Mouse (Mus musculus): ENCODE measurements around the gene Stkld1. TPM values are rescaled to one million over a fixed set of nuclear protein-coding genes. Genes with fewer than 3 reads are reported as not detected.
"Not testable (repeated sequence)": the region's sequence is repeated elsewhere in the genome, so short reads cannot be mapped to it uniquely, and the experiment has no call there.

Stkld1 gene
- 0.06 and 0.14 TPM in 2 replicates for polyA plus RNA-seq (2015; fragmentation: Nextera tagmentation; extraction: Ambion mirVana)

DNA sequence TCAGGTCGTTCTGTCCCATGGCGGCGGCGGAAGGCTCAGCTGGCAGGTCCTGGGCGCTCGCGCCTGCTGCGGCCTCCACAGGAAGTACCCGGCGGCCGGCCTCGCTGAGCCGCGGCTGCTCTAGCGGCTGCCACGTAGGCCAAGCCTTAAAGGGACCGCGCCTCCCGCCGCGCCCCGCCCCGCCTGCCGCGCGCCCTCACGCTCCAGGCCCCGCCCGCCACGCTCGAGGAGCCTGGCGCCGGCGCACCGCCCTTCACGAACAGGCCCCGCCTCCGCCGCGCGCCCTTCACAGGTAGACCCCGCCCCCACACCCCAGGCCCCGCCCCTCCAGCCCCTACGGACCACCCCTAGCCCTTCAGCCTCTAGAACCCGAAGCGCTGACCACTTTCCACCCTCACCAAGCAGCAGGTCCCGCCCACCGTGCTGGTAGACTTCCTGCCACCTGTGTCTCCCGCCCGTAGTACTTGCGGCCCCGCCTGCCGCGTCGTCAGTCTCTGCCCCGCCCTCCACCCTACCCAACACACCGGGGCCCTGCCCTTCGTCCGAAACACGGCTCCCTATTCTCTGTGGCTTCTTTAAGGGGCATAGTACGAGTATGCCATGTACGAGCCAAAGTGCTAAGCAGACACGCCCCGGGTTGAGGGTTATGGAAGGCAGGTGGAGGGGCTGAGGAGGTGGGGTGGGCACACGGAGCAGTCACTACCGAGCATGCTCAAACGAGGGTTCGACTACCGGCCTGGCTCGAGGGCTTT, at the start of gene Stkld1, which contains the start of gene Surf4:
Gene Stkld1, plus strand, starts transcription at position 744 of the 752 bp plus-strand sequence.
Gene Surf4, minus strand, starts transcription at position 625 of the 752 bp plus-strand sequence.
- H3K9ac ChIP-seq (ENCODE audit: low read depth, low read length) = peak within 1 kb of the TSS; percentile 90
- under 1% methylated on average over 42 of the region's 70 CpGs for WGBS
- ATAC-seq = peak; percentile 97
- H3K4me3 ChIP-seq (ENCODE audit: low read length) = peak within 1 kb of the TSS; percentile 98
- H3K4me2 ChIP-seq (ENCODE audit: low read length) = peak within 1 kb of the TSS; percentile 86
- H3K4me1 ChIP-seq (ENCODE audit: control insufficient read depth, insufficient read depth, low read depth, low read length) = peaks cover 22% of the 10 kb centered on the region
- H3K36me3 ChIP-seq (ENCODE audit: control insufficient read depth, insufficient read depth, low read length) = peaks cover 3% of the 10 kb centered on the region; the same call in 1 of the 2 replicates
- no peaks in the 10 kb centered on the region for H3K9me3 ChIP-seq (ENCODE audit: control insufficient read depth, low read length)
- no peaks in the 10 kb centered on the region for H3K27me3 ChIP-seq (replicated peaks; ENCODE audit: control insufficient read depth, insufficient read depth, low read length)
- peak within 1 kb of the TSS; percentile 79 for H3K27ac ChIP-seq (ENCODE audit: low read depth, low read length)

DNA sequence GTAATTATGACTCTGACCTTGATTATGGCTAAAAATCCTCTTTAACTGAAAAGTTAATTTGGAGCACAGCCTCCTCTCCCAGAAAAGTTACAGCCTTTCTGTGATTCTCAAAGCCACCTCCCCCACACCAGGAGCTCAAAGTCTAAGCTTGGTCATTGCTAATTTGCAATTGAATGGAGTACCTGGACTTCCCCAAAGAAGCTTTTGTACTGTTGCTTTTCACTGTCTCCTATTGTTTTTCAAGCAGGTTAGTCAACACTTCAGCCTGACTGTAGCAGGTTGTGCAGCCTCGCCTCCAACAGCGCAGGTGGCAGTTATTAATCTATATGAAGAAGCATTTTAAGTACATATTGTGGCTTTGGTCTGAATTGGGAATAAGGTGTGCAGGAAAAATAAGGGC, 48.3 kb upstream of the Stkld1 start:
- H3K27me3 ChIP-seq (replicated peaks; ENCODE audit: control insufficient read depth, insufficient read depth, low read length); H3K9ac ChIP-seq (ENCODE audit: low read depth, low read length); H3K9me3 ChIP-seq (ENCODE audit: control insufficient read depth, low read length); H3K4me2 ChIP-seq (ENCODE audit: low read length); H3K4me1 ChIP-seq (ENCODE audit: control insufficient read depth, insufficient read depth, low read depth, low read length); H3K27ac ChIP-seq (ENCODE audit: low read depth, low read length); ATAC-seq; H3K36me3 ChIP-seq (ENCODE audit: control insufficient read depth, insufficient read depth, low read length); H3K4me3 ChIP-seq (ENCODE audit: low read length): not testable (repeated sequence)
- 80% methylated on average over 2 of the region's 2 CpGs for WGBS

DNA sequence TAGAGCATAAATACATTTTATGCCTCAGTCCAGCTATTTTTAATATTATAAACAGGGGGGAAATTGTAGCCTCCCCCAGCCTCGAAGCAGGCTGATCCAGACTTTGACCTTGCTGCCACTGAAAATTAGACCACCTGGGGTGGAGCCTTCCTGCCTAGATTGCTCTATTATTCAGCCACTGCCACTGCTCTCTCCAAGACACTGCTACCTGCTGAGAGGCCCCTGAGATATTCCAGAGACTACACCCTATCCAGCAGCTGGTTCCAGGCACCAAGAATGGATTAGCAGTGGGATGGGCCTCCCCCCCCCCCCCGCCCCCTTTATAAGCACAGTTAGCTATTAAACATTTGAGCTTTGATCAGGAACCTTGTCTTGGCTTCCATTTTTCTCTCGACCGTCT, 47.7 kb upstream of the Stkld1 start:
- not testable (repeated sequence) for H3K4me1 ChIP-seq (ENCODE audit: control insufficient read depth, insufficient read depth, low read depth, low read length); H3K4me2 ChIP-seq (ENCODE audit: low read length); H3K9ac ChIP-seq (ENCODE audit: low read depth, low read length); H3K4me3 ChIP-seq (ENCODE audit: low read length); H3K27ac ChIP-seq (ENCODE audit: low read depth, low read length); H3K27me3 ChIP-seq (replicated peaks; ENCODE audit: control insufficient read depth, insufficient read depth, low read length); ATAC-seq; H3K9me3 ChIP-seq (ENCODE audit: control insufficient read depth, low read length)
- peaks cover 15% of the 10 kb centered on the region for H3K36me3 ChIP-seq (ENCODE audit: control insufficient read depth, insufficient read depth, low read length)
- 42% methylated on average over 4 of the region's 4 CpGs for WGBS

GRCm38 (mm10) chr2:26895898-26896297, 37.9 kb upstream of the Stkld1 start:
- Histone ChIP-seq H3K27me3 (replicated peaks; ENCODE audit: control insufficient read depth, insufficient read depth, low read length) (no peaks in the 10 kb centered on the region), H3K9me3 (ENCODE audit: control insufficient read depth, low read length) (no peaks in the 10 kb centered on the region), H3K36me3 (ENCODE audit: control insufficient read depth, insufficient read depth, low read length) (peaks cover 49% of the 10 kb centered on the region), H3K9ac (ENCODE audit: low read depth, low read length) (no peak overlapping the region), H3K27ac (ENCODE audit: low read depth, low read length) (no peak overlapping the region), H3K4me2 (ENCODE audit: low read length) (no peak overlapping the region), H3K4me1 (ENCODE audit: control insufficient read depth, insufficient read depth, low read depth, low read length) (no peaks in the 10 kb centered on the region), H3K4me3 (ENCODE audit: low read length) (no peak overlapping the region)
- WGBS = 94% methylated on average over 4 of the region's 4 CpGs
- no peak for ATAC-seq

GRCm38 (mm10) chr2:26900731-26901130, 33.1 kb upstream of the Stkld1 start:
- H3K9me3 ChIP-seq (ENCODE audit: control insufficient read depth, low read length) = no peaks in the 10 kb centered on the region
- peaks cover 29% of the 10 kb centered on the region for H3K36me3 ChIP-seq (ENCODE audit: control insufficient read depth, insufficient read depth, low read length)
- no peak overlapping the region for H3K9ac ChIP-seq (ENCODE audit: low read depth, low read length)
- H3K27me3 ChIP-seq (replicated peaks; ENCODE audit: control insufficient read depth, insufficient read depth, low read length) = no peaks in the 10 kb centered on the region
- no peak for ATAC-seq
- no peak overlapping the region for H3K4me2 ChIP-seq (ENCODE audit: low read length)
- 75% methylated on average over 1 of the region's 1 CpGs for WGBS
- H3K4me3 ChIP-seq (ENCODE audit: low read length) = no peak overlapping the region
- H3K4me1 ChIP-seq (ENCODE audit: control insufficient read depth, insufficient read depth, low read depth, low read length) = peaks cover 19% of the 10 kb centered on the region
- no peak overlapping the region for H3K27ac ChIP-seq (ENCODE audit: low read depth, low read length)

GRCm38 (mm10) chr2:26901834-26902400, 31.9 kb upstream of the Stkld1 start:
- no peak for ATAC-seq
- Histone ChIP-seq H3K36me3 (ENCODE audit: control insufficient read depth, insufficient read depth, low read length) (peaks cover 30% of the 10 kb centered on the region), H3K9ac (ENCODE audit: low read depth, low read length) (peak overlapping the region; percentile 85), H3K4me3 (ENCODE audit: low read length) (peak overlapping the region; percentile 88), H3K4me1 (ENCODE audit: control insufficient read depth, insufficient read depth, low read depth, low read length) (peaks cover 19% of the 10 kb centered on the region), H3K27ac (ENCODE audit: low read depth, low read length) (no peak overlapping the region), H3K4me2 (ENCODE audit: low read length) (peak overlapping the region; percentile 71), H3K9me3 (ENCODE audit: control insufficient read depth, low read length) (no peaks in the 10 kb centered on the region), H3K27me3 (replicated peaks; ENCODE audit: control insufficient read depth, insufficient read depth, low read length) (no peaks in the 10 kb centered on the region)
- WGBS = 15% methylated on average over 7 of the region's 7 CpGs

GRCm38 (mm10) chr2:26902467-26903220, 31.2 kb upstream of the Stkld1 start, which contains the start of gene Surf6:
Gene Surf6, minus strand, starts transcription at chr2:26902879.
- H3K4me2 ChIP-seq (ENCODE audit: low read length) = peak within 1 kb of the TSS; percentile 71
- peak within 1 kb of the TSS; percentile 90 for H3K27ac ChIP-seq (ENCODE audit: low read depth, low read length)
- H3K27me3 ChIP-seq (replicated peaks; ENCODE audit: control insufficient read depth, insufficient read depth, low read length) = no peaks in the 10 kb centered on the region
- H3K9me3 ChIP-seq (ENCODE audit: control insufficient read depth, low read length) = no peaks in the 10 kb centered on the region
- peaks cover 31% of the 10 kb centered on the region for H3K36me3 ChIP-seq (ENCODE audit: control insufficient read depth, insufficient read depth, low read length)
- H3K9ac ChIP-seq (ENCODE audit: low read depth, low read length) = peak within 1 kb of the TSS; percentile 85
- ATAC-seq = peak; percentile 96
- H3K4me3 ChIP-seq (ENCODE audit: low read length) = peak within 1 kb of the TSS; percentile 88
- peaks cover 19% of the 10 kb centered on the region for H3K4me1 ChIP-seq (ENCODE audit: control insufficient read depth, insufficient read depth, low read depth, low read length)
- WGBS = under 1% methylated on average over 41 of the region's 41 CpGs

DNA sequence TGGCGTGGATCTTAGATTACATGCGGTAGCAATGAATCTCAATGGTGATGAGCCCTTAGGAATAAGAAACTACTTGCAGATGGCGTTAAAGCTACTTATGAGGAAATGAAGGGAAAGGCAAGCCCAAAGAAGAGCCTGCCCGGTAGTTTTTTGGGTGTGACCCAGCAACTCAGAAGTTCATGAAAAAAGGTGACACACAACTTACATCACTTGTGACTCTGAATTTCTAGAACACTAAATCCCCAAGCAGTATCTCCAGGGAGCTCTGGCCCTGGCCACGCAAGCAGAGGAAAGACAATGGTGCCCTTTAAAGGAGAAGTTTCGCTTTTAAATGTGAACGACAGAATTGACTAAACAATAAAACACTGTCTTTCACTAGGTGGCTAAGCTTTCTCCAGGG, 30.5 kb upstream of the Stkld1 start:
- H3K4me1 ChIP-seq (ENCODE audit: control insufficient read depth, insufficient read depth, low read depth, low read length) = peaks cover 21% of the 10 kb centered on the region
- no peaks in the 10 kb centered on the region for H3K27me3 ChIP-seq (replicated peaks; ENCODE audit: control insufficient read depth, insufficient read depth, low read length)
- peak overlapping the region; percentile 85 for H3K9ac ChIP-seq (ENCODE audit: low read depth, low read length)
- ATAC-seq = no peak
- peaks cover 28% of the 10 kb centered on the region for H3K36me3 ChIP-seq (ENCODE audit: control insufficient read depth, insufficient read depth, low read length)
- WGBS = 5% methylated on average over 7 of the region's 7 CpGs
- H3K9me3 ChIP-seq (ENCODE audit: control insufficient read depth, low read length) = no peaks in the 10 kb centered on the region
- H3K4me2 ChIP-seq (ENCODE audit: low read length) = peak overlapping the region; percentile 71
- H3K4me3 ChIP-seq (ENCODE audit: low read length) = peak overlapping the region; percentile 88
- H3K27ac ChIP-seq (ENCODE audit: low read depth, low read length) = peak overlapping the region; percentile 90

DNA sequence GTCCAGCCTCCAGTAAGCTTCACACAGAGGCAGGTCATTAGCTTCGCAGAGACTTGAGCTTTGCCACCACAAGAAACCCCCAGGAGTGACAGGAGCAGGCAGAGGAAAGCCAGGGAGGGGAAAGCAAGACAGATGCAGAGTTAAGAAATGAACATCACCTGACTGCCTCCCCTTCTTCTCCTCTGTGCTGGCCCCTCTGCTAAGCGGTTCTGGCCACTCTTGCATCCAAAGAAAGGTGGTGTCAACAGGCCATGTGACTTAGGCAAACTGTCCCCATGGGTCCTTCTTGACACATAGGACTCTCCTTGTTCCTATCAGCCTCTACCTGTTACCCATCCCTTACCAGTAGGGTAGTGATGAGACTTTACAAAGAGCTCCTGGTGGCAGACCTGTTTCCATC, 27.9 kb upstream of the Stkld1 start:
- no peak overlapping the region for H3K4me3 ChIP-seq (ENCODE audit: low read length)
- peaks cover 18% of the 10 kb centered on the region for H3K36me3 ChIP-seq (ENCODE audit: control insufficient read depth, insufficient read depth, low read length)
- no peaks in the 10 kb centered on the region for H3K9me3 ChIP-seq (ENCODE audit: control insufficient read depth, low read length)
- no peak overlapping the region for H3K27ac ChIP-seq (ENCODE audit: low read depth, low read length)
- no peaks in the 10 kb centered on the region for H3K27me3 ChIP-seq (replicated peaks; ENCODE audit: control insufficient read depth, insufficient read depth, low read length)
- ATAC-seq = no peak
- WGBS = 88% methylated on average over 2 of the region's 2 CpGs
- H3K4me2 ChIP-seq (ENCODE audit: low read length) = no peak overlapping the region
- H3K9ac ChIP-seq (ENCODE audit: low read depth, low read length) = no peak overlapping the region
- H3K4me1 ChIP-seq (ENCODE audit: control insufficient read depth, insufficient read depth, low read depth, low read length) = peaks cover 36% of the 10 kb centered on the region

Measured in hindbrain, embryonic 16.5 days (tissue).